Mouse (Mus musculus): Measurements from ENCODE around the gene Klhdc4. TPM values are rescaled to one million over a fixed set of nuclear protein-coding genes. Genes with fewer than 3 reads are reported as not detected.

Klhdc4 gene
- polyA plus RNA-seq, 1 experiment from 2014 or later = 50.4 TPM

GRCm38 (mm10) chr8:121804829-121805228 is 24.5 kb downstream of the Klhdc4 start:
- WGBS = 98% methylated on average over 5 of the region's 5 CpGs
- Histone ChIP-seq H3K9ac (replicated peaks) (no peak overlapping the region), H3K4me3 (no peak overlapping the region), H3K27ac (replicated peaks) (no peak overlapping the region), H3K9me3 (no peaks in the 10 kb centered on the region), H3K4me1 (no peaks in the 10 kb centered on the region), H3K4me2 (replicated peaks) (no peak overlapping the region), H3K27me3 (no peaks in the 10 kb centered on the region), H3K36me3 (peaks cover 65% of the 10 kb centered on the region)
- no peak for ATAC-seq (ENCODE audit: low FRiP score, low read depth)

GRCm38 (mm10) chr8:121798401-121798800 is 31.0 kb downstream of the Klhdc4 start:
- no peak overlapping the region for H3K9ac ChIP-seq (replicated peaks)
- H3K4me2 ChIP-seq (replicated peaks) = no peak overlapping the region
- ATAC-seq (ENCODE audit: low FRiP score, low read depth) = no peak
- peaks cover 81% of the 10 kb centered on the region for H3K36me3 ChIP-seq
- H3K9me3 ChIP-seq = no peaks in the 10 kb centered on the region
- no peaks in the 10 kb centered on the region for H3K4me1 ChIP-seq
- H3K4me3 ChIP-seq = no peak overlapping the region
- H3K27ac ChIP-seq (replicated peaks) = no peak overlapping the region
- no peaks in the 10 kb centered on the region for H3K27me3 ChIP-seq
- 95% methylated on average over 6 of the region's 6 CpGs for WGBS

GRCm38 (mm10) chr8:121796406-121796805 is 33.0 kb downstream of the Klhdc4 start:
- 93% methylated on average over 11 of the region's 11 CpGs for WGBS
- no peak overlapping the region for H3K27ac ChIP-seq (replicated peaks)
- H3K4me2 ChIP-seq (replicated peaks) = no peak overlapping the region
- H3K4me3 ChIP-seq = no peak overlapping the region
- no peaks in the 10 kb centered on the region for H3K4me1 ChIP-seq
- H3K9ac ChIP-seq (replicated peaks) = no peak overlapping the region
- H3K27me3 ChIP-seq = no peaks in the 10 kb centered on the region
- no peak for ATAC-seq (ENCODE audit: low FRiP score, low read depth)
- no peaks in the 10 kb centered on the region for H3K9me3 ChIP-seq
- H3K36me3 ChIP-seq = peaks cover 68% of the 10 kb centered on the region

GRCm38 (mm10) chr8:121795461-121795860 is 33.9 kb downstream of the Klhdc4 start:
- peaks cover 58% of the 10 kb centered on the region for H3K36me3 ChIP-seq
- H3K27ac ChIP-seq (replicated peaks) = no peak overlapping the region
- no peaks in the 10 kb centered on the region for H3K4me1 ChIP-seq
- H3K4me3 ChIP-seq = no peak overlapping the region
- no peak for ATAC-seq (ENCODE audit: low FRiP score, low read depth)
- WGBS = 92% methylated on average over 8 of the region's 8 CpGs
- H3K27me3 ChIP-seq = no peaks in the 10 kb centered on the region
- H3K4me2 ChIP-seq (replicated peaks) = no peak overlapping the region
- no peaks in the 10 kb centered on the region for H3K9me3 ChIP-seq
- no peak overlapping the region for H3K9ac ChIP-seq (replicated peaks)

GRCm38 (mm10) chr8:121794151-121794550 is 35.2 kb downstream of the Klhdc4 start:
- H3K4me2 ChIP-seq (replicated peaks) = no peak overlapping the region

GRCm38 (mm10) chr8:121792627-121793026 is 36.7 kb downstream of the Klhdc4 start:
- Histone ChIP-seq H3K4me2 (replicated peaks) (no peak overlapping the region), H3K27me3 (no peaks in the 10 kb centered on the region), H3K9ac (replicated peaks) (no peak overlapping the region), H3K27ac (replicated peaks) (no peak overlapping the region), H3K36me3 (peaks cover 30% of the 10 kb centered on the region), H3K4me1 (no peaks in the 10 kb centered on the region), H3K4me3 (no peak overlapping the region), H3K9me3 (no peaks in the 10 kb centered on the region)
- 86% methylated on average over 4 of the region's 4 CpGs for WGBS
- ATAC-seq (ENCODE audit: low FRiP score, low read depth) = no peak

More at GRCm38 (mm10) chr8:121794151-121794550, 35.2 kb downstream of the Klhdc4 start:
- H3K9me3 ChIP-seq = no peaks in the 10 kb centered on the region
- H3K4me1 ChIP-seq = no peaks in the 10 kb centered on the region
- WGBS = 55% methylated on average over 3 of the region's 3 CpGs
- no peak overlapping the region for H3K27ac ChIP-seq (replicated peaks)
- peaks cover 45% of the 10 kb centered on the region for H3K36me3 ChIP-seq
- no peak for ATAC-seq (ENCODE audit: low FRiP score, low read depth)
- H3K9ac ChIP-seq (replicated peaks) = no peak overlapping the region
- no peaks in the 10 kb centered on the region for H3K27me3 ChIP-seq
- no peak overlapping the region for H3K4me3 ChIP-seq

- ATAC-seq (ENCODE audit: low FRiP score, low read depth) = no peak
- Histone ChIP-seq H3K4me1 (no peaks in the 10 kb centered on the region), H3K27me3 (no peaks in the 10 kb centered on the region), H3K9ac (replicated peaks) (no peak overlapping the region), H3K4me3 (no peak overlapping the region), H3K36me3 (peaks cover 25% of the 10 kb centered on the region), H3K4me2 (replicated peaks) (no peak overlapping the region), H3K27ac (replicated peaks) (no peak overlapping the region), H3K9me3 (no peaks in the 10 kb centered on the region)
- 87% methylated on average over 7 of the region's 7 CpGs for WGBS
These were observed 37.2 kb downstream of the Klhdc4 start for GRCm38 (mm10) chr8:121792159-121792558.

GRCm38 (mm10) chr8:121788786-121789185 is 40.6 kb downstream of the Klhdc4 start:
- no peak overlapping the region for H3K9ac ChIP-seq (replicated peaks)
- H3K9me3 ChIP-seq = no peaks in the 10 kb centered on the region
- H3K4me3 ChIP-seq = no peak overlapping the region
- 0 out of 2 replicates have a peak overlapping the region, but pooled peaks have one; percentile 1 for H3K27ac ChIP-seq (replicated peaks)
- H3K27me3 ChIP-seq = no peaks in the 10 kb centered on the region
- H3K4me1 ChIP-seq = no peaks in the 10 kb centered on the region
- 87% methylated on average over 8 of the region's 8 CpGs for WGBS
- H3K36me3 ChIP-seq = no peaks in the 10 kb centered on the region; the same call in 1 of the 2 replicates
- H3K4me2 ChIP-seq (replicated peaks) = no peak overlapping the region
- no peak for ATAC-seq (ENCODE audit: low FRiP score, low read depth)

GRCm38 (mm10) chr8:121786542-121786941 is 42.8 kb downstream of the Klhdc4 start:
- no peak overlapping the region for H3K4me2 ChIP-seq (replicated peaks)
- H3K36me3 ChIP-seq = no peaks in the 10 kb centered on the region
- no peaks in the 10 kb centered on the region for H3K9me3 ChIP-seq
- no peak overlapping the region for H3K4me3 ChIP-seq
- ATAC-seq (ENCODE audit: low FRiP score, low read depth) = no peak
- no peak overlapping the region for H3K9ac ChIP-seq (replicated peaks)
- H3K27ac ChIP-seq (replicated peaks) = no peak overlapping the region
- no peaks in the 10 kb centered on the region for H3K27me3 ChIP-seq
- WGBS = 63% methylated on average over 10 of the region's 10 CpGs
- H3K4me1 ChIP-seq = no peaks in the 10 kb centered on the region

GRCm38 (mm10) chr8:121782493-121782892 is 46.9 kb downstream of the Klhdc4 start:
- no peak overlapping the region for H3K9ac ChIP-seq (replicated peaks)
- no peaks in the 10 kb centered on the region for H3K36me3 ChIP-seq
- H3K27ac ChIP-seq (replicated peaks) = no peak overlapping the region
- ATAC-seq (ENCODE audit: low FRiP score, low read depth) = no peak
- 73% methylated on average over 5 of the region's 5 CpGs for WGBS
- no peaks in the 10 kb centered on the region for H3K9me3 ChIP-seq
- no peak overlapping the region for H3K4me3 ChIP-seq
- no peak overlapping the region for H3K4me2 ChIP-seq (replicated peaks)
- H3K4me1 ChIP-seq = no peaks in the 10 kb centered on the region
- H3K27me3 ChIP-seq = no peaks in the 10 kb centered on the region

- H3K4me2 ChIP-seq (replicated peaks) = no peak overlapping the region
- no peaks in the 10 kb centered on the region for H3K9me3 ChIP-seq
- no peak overlapping the region for H3K4me3 ChIP-seq
- no peak overlapping the region for H3K9ac ChIP-seq (replicated peaks)
- H3K27me3 ChIP-seq = no peaks in the 10 kb centered on the region
- no peaks in the 10 kb centered on the region for H3K36me3 ChIP-seq
- H3K4me1 ChIP-seq = peaks cover 19% of the 10 kb centered on the region
- no peak for ATAC-seq (ENCODE audit: low FRiP score, low read depth)
- H3K27ac ChIP-seq (replicated peaks) = no peak overlapping the region
- 91% methylated on average over 12 of the region's 12 CpGs for WGBS
These were observed 55.5 kb downstream of the Klhdc4 start for GRCm38 (mm10) chr8:121773876-121774275.

GRCm38 (mm10) chr8:121770845-121771752 is 58.3 kb downstream of the Klhdc4 start:
- no peak overlapping the region for H3K4me3 ChIP-seq
- H3K9me3 ChIP-seq = no peaks in the 10 kb centered on the region
- H3K27me3 ChIP-seq = no peaks in the 10 kb centered on the region
- peak overlapping the region; percentile 40 for H3K4me2 ChIP-seq (replicated peaks)
- peak overlapping the region; percentile 52 for H3K27ac ChIP-seq (replicated peaks)
- H3K4me1 ChIP-seq = peaks cover 19% of the 10 kb centered on the region
- ATAC-seq (ENCODE audit: low FRiP score, low read depth) = peak; percentile 81
- H3K9ac ChIP-seq (replicated peaks) = no peak overlapping the region; the same call in 1 of the 2 replicates
- no peaks in the 10 kb centered on the region for H3K36me3 ChIP-seq
- WGBS = 21% methylated on average over 19 of the region's 19 CpGs
